Mouse (Mus musculus): ENCODE data around the gene Phgr1. TPM values are rescaled to one million over a fixed set of nuclear protein-coding genes. Genes with fewer than 3 reads are reported as not detected.
A peak's percentile ranks its signal among the peaks of the same experiment; 100 is the strongest.

Gene Phgr1
- total and polyA plus RNA-seq, 3 experiments = not detected

GRCm38 (mm10) chr2:118729194-118729593 is 43.4 kb upstream of the Phgr1 start:
- no peaks in the 10 kb centered on the region for H3K27me3 ChIP-seq (ENCODE audit: control insufficient read depth, insufficient read depth, low read length)
- intact Hi-C loops (cut with DNase I) = no loop called here
- H3K9ac ChIP-seq (ENCODE audit: low read depth, low read length) = no peak overlapping the region
- TF ChIP-seq EP300 (IDR thresholded peaks at IDR 0.05; ENCODE audit: insufficient read depth, low read depth, low read length) = no peak
- no peak for TF ChIP-seq CTCF (IDR thresholded peaks at IDR 0.05)
- no peak for TF ChIP-seq POLR2A (IDR thresholded peaks at IDR 0.05; ENCODE audit: insufficient read depth, low read depth, low read length)
- no peaks in the 10 kb centered on the region for H3K4me1 ChIP-seq (ENCODE audit: control insufficient read depth, insufficient read depth, low read length)
- H3K36me3 ChIP-seq (ENCODE audit: control insufficient read depth, insufficient read depth, low read length) = no peaks in the 10 kb centered on the region
- WGBS = 41% methylated on average over 4 of the region's 4 CpGs
- no peak overlapping the region for H3K4me3 ChIP-seq
- DNase-seq = peak in 1 of 2 experiments; percentile 20
- H3K79me2 ChIP-seq (replicated peaks; ENCODE audit: control insufficient read depth, insufficient read depth, low read length) = no peaks in the 10 kb centered on the region
- H3K27ac ChIP-seq = no peak overlapping the region

- WGBS = 31% methylated on average over 8 of the region's 8 CpGs
- DNase-seq = peak in 1 of 2 experiments; percentile 17
- no peaks in the 10 kb centered on the region for H3K79me2 ChIP-seq (replicated peaks; ENCODE audit: control insufficient read depth, insufficient read depth, low read length)
- no peaks in the 10 kb centered on the region for H3K27me3 ChIP-seq (ENCODE audit: control insufficient read depth, insufficient read depth, low read length)
- TF ChIP-seq POLR2A (IDR thresholded peaks at IDR 0.05; ENCODE audit: insufficient read depth, low read depth, low read length) = no peak
- no peak for TF ChIP-seq CTCF (IDR thresholded peaks at IDR 0.05)
- TF ChIP-seq EP300 (IDR thresholded peaks at IDR 0.05; ENCODE audit: insufficient read depth, low read depth, low read length) = no peak
- H3K4me1 ChIP-seq (ENCODE audit: control insufficient read depth, insufficient read depth, low read length) = no peaks in the 10 kb centered on the region
- no peaks in the 10 kb centered on the region for H3K36me3 ChIP-seq (ENCODE audit: control insufficient read depth, insufficient read depth, low read length)
- intact Hi-C loops (cut with DNase I) = loop anchor here (1.0 kb wide), 2 partner anchors 30 to 92 kb away; no protein-coding TSS in a partner anchor
- H3K27ac ChIP-seq = no peak overlapping the region
- no peak overlapping the region for H3K9ac ChIP-seq (ENCODE audit: low read depth, low read length)
- H3K4me3 ChIP-seq = no peak overlapping the region
These were observed 42.5 kb upstream of the Phgr1 start for GRCm38 (mm10) chr2:118729816-118730621.

GRCm38 (mm10) chr2:118730622-118730915 is 42.0 kb upstream of the Phgr1 start:
- no peak overlapping the region for H3K9ac ChIP-seq (ENCODE audit: low read depth, low read length)
- H3K27ac ChIP-seq = no peak overlapping the region
- intact Hi-C loops (cut with DNase I) = loop anchor here (1.0 kb wide), 2 partner anchors 30 to 92 kb away; no protein-coding TSS in a partner anchor
- no peaks in the 10 kb centered on the region for H3K79me2 ChIP-seq (replicated peaks; ENCODE audit: control insufficient read depth, insufficient read depth, low read length)
- peak; percentile 87 for TF ChIP-seq CTCF (IDR thresholded peaks at IDR 0.05)
- no peak for TF ChIP-seq POLR2A (IDR thresholded peaks at IDR 0.05; ENCODE audit: insufficient read depth, low read depth, low read length)
- TF ChIP-seq EP300 (IDR thresholded peaks at IDR 0.05; ENCODE audit: insufficient read depth, low read depth, low read length) = peak; percentile 88
- H3K27me3 ChIP-seq (ENCODE audit: control insufficient read depth, insufficient read depth, low read length) = no peaks in the 10 kb centered on the region
- H3K36me3 ChIP-seq (ENCODE audit: control insufficient read depth, insufficient read depth, low read length) = no peaks in the 10 kb centered on the region
- no peak overlapping the region for H3K4me3 ChIP-seq
- DNase-seq = peak; percentile 78 to 79
- 14% methylated on average over 3 of the region's 3 CpGs for WGBS
- H3K4me1 ChIP-seq (ENCODE audit: control insufficient read depth, insufficient read depth, low read length) = no peaks in the 10 kb centered on the region

GRCm38 (mm10) chr2:118731981-118732380 is 40.6 kb upstream of the Phgr1 start:
- peak in 1 of 2 experiments; percentile 6 for DNase-seq
- TF ChIP-seq POLR2A (IDR thresholded peaks at IDR 0.05; ENCODE audit: insufficient read depth, low read depth, low read length) (no peak), CTCF (IDR thresholded peaks at IDR 0.05) (no peak), EP300 (IDR thresholded peaks at IDR 0.05; ENCODE audit: insufficient read depth, low read depth, low read length) (no peak)

GRCm38 (mm10) chr2:118733341-118733740 is 39.2 kb upstream of the Phgr1 start:
- H3K27ac ChIP-seq = no peak overlapping the region
- no peaks in the 10 kb centered on the region for H3K79me2 ChIP-seq (replicated peaks; ENCODE audit: control insufficient read depth, insufficient read depth, low read length)
- no peak overlapping the region for H3K4me3 ChIP-seq
- DNase-seq = peak in 1 of 2 experiments; percentile 7
- WGBS = 52% methylated on average over 5 of the region's 5 CpGs
- no peak overlapping the region for H3K9ac ChIP-seq (ENCODE audit: low read depth, low read length)
- H3K4me1 ChIP-seq (ENCODE audit: control insufficient read depth, insufficient read depth, low read length) = no peaks in the 10 kb centered on the region
- no peaks in the 10 kb centered on the region for H3K36me3 ChIP-seq (ENCODE audit: control insufficient read depth, insufficient read depth, low read length)
- intact Hi-C loops (cut with DNase I) = no loop called here
- no peaks in the 10 kb centered on the region for H3K27me3 ChIP-seq (ENCODE audit: control insufficient read depth, insufficient read depth, low read length)
- TF ChIP-seq CTCF (IDR thresholded peaks at IDR 0.05) (no peak), EP300 (IDR thresholded peaks at IDR 0.05; ENCODE audit: insufficient read depth, low read depth, low read length) (no peak), POLR2A (IDR thresholded peaks at IDR 0.05; ENCODE audit: insufficient read depth, low read depth, low read length) (no peak)

More at GRCm38 (mm10) chr2:118731981-118732380, 40.6 kb upstream of the Phgr1 start:
- no peak overlapping the region for H3K27ac ChIP-seq
- H3K4me1 ChIP-seq (ENCODE audit: control insufficient read depth, insufficient read depth, low read length) = no peaks in the 10 kb centered on the region
- no peaks in the 10 kb centered on the region for H3K79me2 ChIP-seq (replicated peaks; ENCODE audit: control insufficient read depth, insufficient read depth, low read length)
- no peaks in the 10 kb centered on the region for H3K27me3 ChIP-seq (ENCODE audit: control insufficient read depth, insufficient read depth, low read length)
- no peak overlapping the region for H3K9ac ChIP-seq (ENCODE audit: low read depth, low read length)
- H3K36me3 ChIP-seq (ENCODE audit: control insufficient read depth, insufficient read depth, low read length) = no peaks in the 10 kb centered on the region
- 80% methylated on average over 5 of the region's 5 CpGs for WGBS
- no peak overlapping the region for H3K4me3 ChIP-seq
- intact Hi-C loops (cut with DNase I) = no loop called here

GRCm38 (mm10) chr2:118740341-118740740 is 32.2 kb upstream of the Phgr1 start:
- intact Hi-C loops (cut with DNase I) = loop anchor here (10.0 kb wide), 1 partner anchor 256 kb away; no protein-coding TSS in a partner anchor
- Histone ChIP-seq H3K27me3 (ENCODE audit: control insufficient read depth, insufficient read depth, low read length) (no peaks in the 10 kb centered on the region), H3K4me1 (ENCODE audit: control insufficient read depth, insufficient read depth, low read length) (peaks cover 4% of the 10 kb centered on the region), H3K79me2 (replicated peaks; ENCODE audit: control insufficient read depth, insufficient read depth, low read length) (no peaks in the 10 kb centered on the region), H3K27ac (no peak overlapping the region), H3K9ac (ENCODE audit: low read depth, low read length) (no peak overlapping the region), H3K4me3 (no peak overlapping the region), H3K36me3 (ENCODE audit: control insufficient read depth, insufficient read depth, low read length) (no peaks in the 10 kb centered on the region)
- 10% methylated on average over 3 of the region's 3 CpGs for WGBS
- DNase-seq = no peak
- TF ChIP-seq EP300 (IDR thresholded peaks at IDR 0.05; ENCODE audit: insufficient read depth, low read depth, low read length) = no peak

Measured in heart, adult 2 months (tissue).